18 mouse cellular contexts compared by ENCODE assay signal in genomic region chr8:103625166-103625890, GRCm38 (mm10).
DNase-seq lines count a peak whose midpoint lies in the region.
"Had no signal": no experiment of that assay in that cellular context is flagged by ENCODE, and none has a peak within 500 bp of the region (broad histone marks: within the 10 kb centered on the region; RNA-seq: fewer than 3 reads in every experiment).

No protein-coding gene starts in this region.

- DNase-seq in cerebellum, postnatal 10 days, result peak; percentile 26 to 51
- no peak for DNase-seq in cerebellum, adult 11 months
- peak; percentile 5 for DNase-seq in kidney, postnatal 14 days
- no peak for DNase-seq in kidney, postnatal 36 days
- peak; percentile 74 for DNase-seq in Muller cell, postnatal 12 days (ENCODE audit: inconsistent ontology term)
- peak; percentile 12 for DNase-seq in adipocyte (ENCODE audit: low spot score)
- no peak for DNase-seq in left cerebral cortex, adult 8-10 months (ENCODE audit: low spot score in 2 of 2)
- no peak for DNase-seq in urinary bladder, postnatal 10 days (ENCODE audit: low spot score)
- DNase-seq: cerebellum, adult 9-10 months; gastrocnemius, postnatal 10 days; heart, postnatal 4 days; kidney, adult 8-10 months; layer of hippocampus, adult 9-11 months; liver, embryonic 13.5 days; retina, postnatal 1 day; right cerebral cortex, postnatal 25 days; spleen, adult 18-20 months; thymus, postnatal 14 days had no signal

Comparison
In these comparisons a context has a peak if more than half of its experiments do, and no peak if none do; other contexts are left out.
1. DNase-seq: peak in cerebellum, postnatal 10 days (2 of 2), kidney, postnatal 14 days (single experiment), Muller cell, postnatal 12 days (single experiment) and adipocyte (single experiment); none in cerebellum, adult 11 months (single experiment), kidney, postnatal 36 days (0 of 2), left cerebral cortex, adult 8-10 months (0 of 2) and urinary bladder, postnatal 10 days (single experiment).